Mouse (Mus musculus) cortical plate, adult 2 months (tissue): ENCODE measurements around the gene Maf.

Experiments used
- CTCF ChIP-seq: fragments of 200-500 bp; IDR thresholded peaks from 2 replicates; pipeline ENCODE4 v1.5.1; 2011; ENCODE audit warnings: mild to moderate bottlenecking, control low read depth, low read length; ENCODE audit not compliant: insufficient read depth; ENCODE audit errors: extremely low read depth
- POLR2A ChIP-seq: fragments of 200-500 bp; IDR thresholded peaks from 2 replicates; pipeline ENCODE4 v1.6.1; 2011; ENCODE audit warnings: mild to moderate bottlenecking, low read length, control low read depth; ENCODE audit not compliant: insufficient read depth; ENCODE audit errors: extremely low read depth

GRCm38 (mm10) chr8:115711106-115711505, 3.5 kb upstream of the Maf start:
- TF ChIP-seq CTCF (no peak), POLR2A (no peak)
